ENCODE assay signal across 9 mouse cellular contexts in genomic region chr1:169917998-169918397, GRCm38 (mm10). TPM values are rescaled to one million over a fixed set of nuclear protein-coding genes. Genes with fewer than 3 reads are reported as not detected.
DNase-seq lines count a peak whose midpoint lies in the region; ATAC-seq lines count a peak whose summit lies in the region.
"Had no signal": no experiment of that assay in that cellular context is flagged by ENCODE, and none has a peak within 500 bp of the region (broad histone marks: within the 10 kb centered on the region; RNA-seq: fewer than 3 reads in every experiment).

No protein-coding gene starts in this region.

- WGBS in embryonic facial prominence, embryonic 10.5 days = 23% methylated on average over 4 of the region's 4 CpGs
- WGBS in heart, embryonic 16.5 days = 31% methylated on average over 4 of the region's 4 CpGs
- WGBS in liver, embryonic 12.5 days (ENCODE audit: insufficient replicate concordance) = 23% methylated on average over 4 of the region's 4 CpGs

- peak; percentile 9 to 11 for DNase-seq in B cell, adult 2 months
- DNase-seq in NIH3T3 (ENCODE audit: low read depth) = peak; percentile 90
- peak; percentile 72 for DNase-seq in embryonic facial prominence, embryonic 10.5 days (ENCODE audit: low spot score)
- peak; percentile 45 for DNase-seq in kidney, postnatal 14 days
- peak; percentile 60 for DNase-seq in neural tube, embryonic 10.5 days (ENCODE audit: extremely low spot score, low spot score)
- DNase-seq in cerebellum, adult 11-12 months = no peak

- no peaks in the 10 kb centered on the region for H3K36me3 ChIP-seq in embryonic facial prominence, embryonic 10.5 days (replicated peaks)
- H3K36me3 ChIP-seq in heart, embryonic 16.5 days (ENCODE audit: control insufficient read depth, insufficient read depth) = no peaks in the 10 kb centered on the region
- H3K36me3 ChIP-seq in liver, embryonic 12.5 days = no peaks in the 10 kb centered on the region

- H3K4me2 ChIP-seq in heart, embryonic 16.5 days (ENCODE audit: low read depth, low read length) = no peak overlapping the region
- H3K4me2 ChIP-seq in liver, embryonic 12.5 days = no peak overlapping the region

- no peak overlapping the region for H3K4me3 ChIP-seq in embryonic facial prominence, embryonic 10.5 days
- H3K4me3 ChIP-seq in heart, embryonic 16.5 days (ENCODE audit: low read length) = no peak overlapping the region
- H3K4me3 ChIP-seq in liver, embryonic 12.5 days = no peak overlapping the region

- H3K27me3 ChIP-seq in embryonic facial prominence, embryonic 10.5 days (replicated peaks; ENCODE audit: low read depth, poor library complexity, severe bottlenecking) = peaks cover 7% of the 10 kb centered on the region
- no peaks in the 10 kb centered on the region for H3K27me3 ChIP-seq in heart, embryonic 16.5 days (ENCODE audit: control insufficient read depth, insufficient read depth, low read length)
- peaks cover 10% of the 10 kb centered on the region for H3K27me3 ChIP-seq in liver, embryonic 12.5 days (replicated peaks)

- H3K27ac ChIP-seq in embryonic facial prominence, embryonic 10.5 days (replicated peaks) = no peak overlapping the region
- H3K27ac ChIP-seq in heart, embryonic 16.5 days (ENCODE audit: low read length) = no peak overlapping the region
- H3K27ac ChIP-seq in liver, embryonic 12.5 days = no peak overlapping the region

- peaks cover 19% of the 10 kb centered on the region for H3K4me1 ChIP-seq in embryonic facial prominence, embryonic 10.5 days
- H3K4me1 ChIP-seq in heart, embryonic 16.5 days (ENCODE audit: control insufficient read depth, insufficient read depth, low read length) = peaks cover 2% of the 10 kb centered on the region; the same call in 1 of the 2 replicates
- no peaks in the 10 kb centered on the region for H3K4me1 ChIP-seq in liver, embryonic 12.5 days

- no peaks in the 10 kb centered on the region for H3K9me3 ChIP-seq in embryonic facial prominence, embryonic 10.5 days
- no peaks in the 10 kb centered on the region for H3K9me3 ChIP-seq in heart, embryonic 16.5 days (replicated peaks; ENCODE audit: control insufficient read depth, low read length)
- no peaks in the 10 kb centered on the region for H3K9me3 ChIP-seq in liver, embryonic 12.5 days (replicated peaks)

- H3K9ac ChIP-seq in heart, embryonic 16.5 days (ENCODE audit: low read length) = no peak overlapping the region
- no peak overlapping the region for H3K9ac ChIP-seq in liver, embryonic 12.5 days

- 0 out of 2 replicates have a peak, but pooled peaks have one; percentile 37 for ATAC-seq in heart, embryonic 16.5 days (replicated peaks; ENCODE audit: extremely low read depth, insufficient read depth, low FRiP score)
- 0 out of 2 replicates have a peak, but pooled peaks have one; percentile 12 for ATAC-seq in liver, embryonic 12.5 days

RNA-seq across cellular contexts. Expression of gene Ccdc190, which starts 10.4 kb away (rescaled TPM):
- polyA plus RNA-seq in embryonic facial prominence, embryonic 10.5 days (2016; fragmentation: Nextera tagmentation; extraction: Ambion mirVana) = not detected in 2 replicates
- polyA plus RNA-seq in heart, embryonic 16.5 days (2015; fragmentation: Nextera tagmentation; extraction: Ambion mirVana) = 0.13 TPM in 1 of 2 replicates, not detected in the other
- polyA plus RNA-seq in liver, embryonic 12.5 days (2016; fragmentation: Nextera tagmentation; extraction: Ambion mirVana) = not detected in 2 replicates
- polyA plus RNA-seq: stomach, embryonic 14.5 days had no signal

RNA-seq across cellular contexts. Expression of gene Hsd17b7, which starts 51.0 kb away (rescaled TPM):
- 23.4 and 24.7 TPM in 2 replicates for polyA plus RNA-seq in embryonic facial prominence, embryonic 10.5 days (2016; fragmentation: Nextera tagmentation; extraction: Ambion mirVana)
- polyA plus RNA-seq in heart, embryonic 16.5 days (2015; fragmentation: Nextera tagmentation; extraction: Ambion mirVana) = 17.3 and 17.7 TPM in 2 replicates
- polyA plus RNA-seq in liver, embryonic 12.5 days (2016; fragmentation: Nextera tagmentation; extraction: Ambion mirVana) = 14.2 and 14.4 TPM in 2 replicates
